Mouse (Mus musculus) liver, embryonic 14.5 days (tissue): ENCODE measurements around the gene Sin3b. TPM values are rescaled to one million over a fixed set of nuclear protein-coding genes. Genes with fewer than 3 reads are reported as not detected.

Experiments
- ATAC-seq: fragments of 200-750 bp; cut with Nextera tagmentation; 2 replicates; pipeline ENCODE4 v1.8.0; 2017; ENCODE audit warnings: moderate number of reproducible peaks, mild to moderate bottlenecking, moderate library complexity; ENCODE audit not compliant: insufficient read depth
- DNase-seq, 3 experiments: peaks; one replicate each; pipeline ENCODE4 v3.0.0-alpha.2; 2012 to 2013; ENCODE audit warnings: low read depth in 3 of 3, low spot score in 3 of 3
- H3K27ac ChIP-seq: fragments of 300-500 bp; sonication (generic); 2 replicates; pipeline ENCODE4 v1.5.1; 2014; ENCODE audit warnings: moderate library complexity, mild to moderate bottlenecking, control low read depth, inconsistent platforms
- H3K27me3 ChIP-seq: fragments of 300-500 bp; sonication (generic); 2 replicates; pipeline ENCODE4 v1.6.1; 2014; ENCODE audit warnings: mild to moderate bottlenecking, low read length, moderate library complexity; ENCODE audit not compliant: control insufficient read depth, insufficient read depth
- H3K36me3 ChIP-seq: fragments of 300-500 bp; sonication (generic); replicated peaks from 2 replicates; pipeline ENCODE4 v1.6.1; 2014; ENCODE audit warnings: low read depth; ENCODE audit not compliant: control insufficient read depth, insufficient read depth
- H3K4me1 ChIP-seq, 2 experiments: fragments of 200-500 bp in 1 of 2; fragments of 300-500 bp in 1 of 2; sonication (generic) in 1 of 2; replicated peaks; 2 replicates each; pipeline ENCODE4 v1.6.1; 2012 to 2014; ENCODE audit warnings: antibody characterized with exemption in 1 of 2, inconsistent platforms in 1 of 2, low read length in 1 of 2; ENCODE audit not compliant: control insufficient read depth in 2 of 2, insufficient read depth in 2 of 2
- H3K4me2 ChIP-seq: fragments of 300-500 bp; sonication (generic); 2 replicates; pipeline ENCODE4 v1.6.1; 2014; ENCODE audit warnings: low read depth, mild to moderate bottlenecking, control low read depth, moderate library complexity
- H3K4me3 ChIP-seq, 2 experiments: fragments of 200-500 bp in 1 of 2; fragments of 300-500 bp in 1 of 2; sonication (generic) in 1 of 2; 2 replicates each; pipeline ENCODE4 v1.5.1; 2012 to 2014; ENCODE audit warnings: low read depth in 2 of 2, low read length in 2 of 2, mild to moderate bottlenecking in 2 of 2, control low read depth in 1 of 2, inconsistent platforms in 1 of 2, moderate library complexity in 1 of 2; ENCODE audit not compliant: insufficient read depth in 1 of 2
- H3K9ac ChIP-seq: fragments of 300-500 bp; sonication (generic); replicated peaks from 2 replicates; pipeline ENCODE4 v1.6.1; 2014; ENCODE audit warnings: mild to moderate bottlenecking, control low read depth, moderate library complexity
- H3K9me3 ChIP-seq: fragments of 300-500 bp; sonication (generic); 2 replicates; pipeline ENCODE4 v1.6.1; 2016; ENCODE audit warnings: low read length, mixed read lengths; ENCODE audit not compliant: control insufficient read depth
- CTCF ChIP-seq: IDR thresholded peaks from 2 replicates; pipeline ENCODE4 v1.5.1; 2016; ENCODE audit warnings: antibody characterized with exemption, low read depth, control low read depth
- EP300 ChIP-seq: IDR thresholded peaks from 2 replicates; pipeline ENCODE4 v1.6.1; 2016; ENCODE audit warnings: antibody characterized with exemption, low read depth
- WGBS: fragments of 180-500 bp; shearing (Covaris S2); extraction: QIAGEN DNeasy Blood & Tissue Kit; methylation state at CpG from one replicate; pipeline ENCODE4 v1.1.7; 2014; ENCODE audit not compliant: insufficient replicate concordance; 5-methylcytosine and 5-hydroxymethylcytosine counted together
- polyA plus RNA-seq, 2 experiments: library from polyadenylated mRNA; depleted of rRNA in 1 of 2; stranded (reverse) in 1 of 2; unstranded in 1 of 2; fragments of >200 nt; fragmentation: Nextera tagmentation in 1 of 2; extraction: Ambion mirVana in 1 of 2; gene quantifications; 2 replicates each; pipeline versions ENCODE4 v1.2.1 to v1.2.3; 2012 to 2014

The Sin3b gene
- polyA plus RNA-seq, 2 experiments: 47.6 to 70.3 TPM

DNA sequence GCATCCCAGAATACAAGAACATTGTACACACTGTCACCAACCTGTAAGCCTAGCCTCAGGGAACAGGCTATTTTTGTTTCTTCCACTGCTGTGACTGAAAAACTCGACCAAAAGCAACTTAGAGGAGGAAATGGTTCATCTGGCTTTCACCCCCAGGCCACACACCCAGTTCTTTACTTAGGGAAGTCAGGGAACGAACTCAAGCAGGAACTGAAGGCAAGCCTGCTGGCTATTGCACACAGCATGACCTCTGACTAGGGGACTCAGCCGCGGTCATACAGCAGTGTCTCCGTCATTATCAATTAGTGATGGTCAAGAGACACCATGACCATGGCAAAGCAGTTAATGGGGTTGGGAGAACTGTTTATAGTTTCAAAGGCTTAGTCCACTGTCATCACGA, 10.5 kb upstream of the Sin3b start:
- Histone ChIP-seq H3K9ac (no peak overlapping the region), H3K27me3 (no peaks in the 10 kb centered on the region), H3K27ac (no peak overlapping the region), H3K4me2 (no peak overlapping the region), H3K4me3 (no peak overlapping the region), H3K4me1 (no peaks in the 10 kb centered on the region), H3K36me3 (no peaks in the 10 kb centered on the region), H3K9me3 (no peaks in the 10 kb centered on the region)
- TF ChIP-seq CTCF (no peak), EP300 (no peak)
- no peak for DNase-seq
- WGBS: 47% methylated on average over 6 of the region's 6 CpGs
- no peak for ATAC-seq

DNA sequence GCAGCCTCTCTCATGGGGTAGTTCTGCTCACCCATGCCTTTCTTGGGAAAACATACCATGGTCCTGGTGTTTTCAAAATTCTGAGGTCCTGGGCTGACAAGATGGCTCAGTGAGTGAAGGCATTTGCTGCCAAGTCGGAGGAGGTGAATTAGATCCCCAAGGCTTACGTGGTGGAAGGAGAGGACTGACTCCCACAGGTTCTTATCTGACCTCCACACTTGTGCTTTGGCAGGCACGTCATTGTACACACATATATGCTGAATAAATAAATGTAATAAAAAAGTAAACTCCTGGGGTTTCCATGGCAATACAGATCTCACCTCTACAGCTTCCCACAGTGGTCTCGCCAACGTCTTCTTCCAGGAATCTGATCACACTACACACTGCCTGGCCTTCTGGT, 6.5 kb upstream of the Sin3b start:
- H3K4me2 ChIP-seq: no peak overlapping the region
- no peaks in the 10 kb centered on the region for H3K4me1 ChIP-seq
- H3K27me3 ChIP-seq: no peaks in the 10 kb centered on the region
- no peak overlapping the region for H3K27ac ChIP-seq
- H3K9ac ChIP-seq: no peak overlapping the region
- H3K36me3 ChIP-seq: no peaks in the 10 kb centered on the region
- TF ChIP-seq EP300 (no peak), CTCF (no peak)
- 33% methylated on average over 5 of the region's 5 CpGs for WGBS
- no peaks in the 10 kb centered on the region for H3K9me3 ChIP-seq
- ATAC-seq (peak; percentile 56; the same call in 1 of the 2 replicates), DNase-seq (no peak)
- no peak overlapping the region for H3K4me3 ChIP-seq

- Histone ChIP-seq H3K4me1 (peaks cover 2 to 4% of the 10 kb centered on the region in 2 experiments; a peak in 2 of 4 replicates), H3K27me3 (no peaks in the 10 kb centered on the region), H3K9ac (no peak overlapping the region), H3K9me3 (no peaks in the 10 kb centered on the region), H3K36me3 (no peaks in the 10 kb centered on the region), H3K4me2 (no peak overlapping the region), H3K4me3 (no peak overlapping the region), H3K27ac (no peak overlapping the region)
- no peak for TF ChIP-seq CTCF
- no peak for TF ChIP-seq EP300
- 14% methylated on average over 1 of the region's 1 CpGs for WGBS
- DNase-seq: no peak
- ATAC-seq: no peak
These were observed 2.5 kb upstream of the Sin3b start for GRCm38 (mm10) chr8:72720541-72720940.

GRCm38 (mm10) chr8:72723651-72724001, 541 bp downstream of the Sin3b start:
- WGBS: under 1% methylated on average over 30 of the region's 30 CpGs
- no peaks in the 10 kb centered on the region for H3K27me3 ChIP-seq
- H3K4me1 ChIP-seq: peaks cover 2 to 4% of the 10 kb centered on the region in 2 experiments; a peak in 2 of 4 replicates
- H3K9ac ChIP-seq: peak overlapping the region; percentile 80
- H3K9me3 ChIP-seq: no peaks in the 10 kb centered on the region
- no peak for DNase-seq
- no peak overlapping the region for H3K27ac ChIP-seq
- peak overlapping the region; percentile 73 for H3K4me2 ChIP-seq
- peak; percentile 43; the same call in 1 of the 2 replicates for ATAC-seq
- TF ChIP-seq EP300: no peak
- no peak for TF ChIP-seq CTCF
- peaks cover 2% of the 10 kb centered on the region for H3K36me3 ChIP-seq
- H3K4me3 ChIP-seq: peak overlapping the region; percentile 71 to 91

GRCm38 (mm10) chr8:72728636-72729035, 5.6 kb downstream of the Sin3b start:
- H3K4me1 ChIP-seq: peaks cover 0 to 4% of the 10 kb centered on the region in 2 experiments; a peak in 2 of 4 replicates
- peaks cover 28% of the 10 kb centered on the region for H3K36me3 ChIP-seq
- DNase-seq (no peak), ATAC-seq (no peak)
- TF ChIP-seq CTCF (no peak), EP300 (no peak)
- H3K9me3 ChIP-seq: no peaks in the 10 kb centered on the region
- 70% methylated on average over 1 of the region's 1 CpGs for WGBS
- no peak overlapping the region for H3K4me2 ChIP-seq
- no peak overlapping the region for H3K27ac ChIP-seq
- no peak overlapping the region for H3K4me3 ChIP-seq
- H3K27me3 ChIP-seq: no peaks in the 10 kb centered on the region
- no peak overlapping the region for H3K9ac ChIP-seq
